In the genomic region with DNA sequence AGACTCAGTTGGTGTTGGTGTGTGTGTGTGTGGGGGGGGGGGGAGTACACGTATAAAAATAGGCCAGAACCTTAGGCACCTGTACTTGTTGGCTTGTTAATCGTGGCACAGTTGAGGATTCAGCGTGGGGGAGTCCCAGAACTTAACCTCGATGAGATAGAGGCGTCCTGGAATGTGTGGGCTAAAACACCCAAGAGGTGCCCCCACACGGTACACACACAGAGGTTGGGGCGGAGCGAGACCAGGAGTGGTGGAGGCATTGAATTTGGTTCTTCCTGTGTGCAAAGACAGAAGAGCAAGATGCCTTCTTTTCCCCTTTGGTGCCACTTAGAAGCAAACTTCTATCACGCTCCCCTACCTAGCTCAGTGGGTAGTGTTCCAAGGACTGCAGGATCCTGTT, we compare ENCODE assay signal across 8 mouse cellular contexts. TPM values are rescaled to one million over a fixed set of nuclear protein-coding genes. Genes with fewer than 3 reads are reported as not detected.
A peak's percentile ranks its signal among the peaks of the same experiment; 100 is the strongest.
DNase-seq lines count a peak whose midpoint lies in the region; ATAC-seq and TF ChIP-seq lines count a peak whose summit lies in the region.

No protein-coding gene starts in this region.

- H3K27ac ChIP-seq in layer of hippocampus, adult 2 months, result no peak overlapping the region
- H3K27ac ChIP-seq in cortical plate, adult 2 months (ENCODE audit: insufficient read depth, low read length), result no peak overlapping the region
- H3K27ac ChIP-seq in intestine, postnatal 0 days (ENCODE audit: low read depth, low read length), result no peak overlapping the region
- H3K27ac ChIP-seq in small intestine, adult 2 months (ENCODE audit: insufficient read depth, low read depth, low read length), result no peak overlapping the region

- peak overlapping the region; percentile 63; the same call in 1 of the 2 replicates for H3K4me3 ChIP-seq in layer of hippocampus, adult 2 months
- peak overlapping the region; percentile 65 for H3K4me3 ChIP-seq in cortical plate, adult 2 months (ENCODE audit: insufficient read depth, low read length)
- H3K4me3 ChIP-seq in intestine, postnatal 0 days (ENCODE audit: low read depth, low read length), result peak overlapping the region; percentile 48
- peak overlapping the region; percentile 75 for H3K4me3 ChIP-seq in small intestine, adult 2 months (ENCODE audit: low read depth, low read length)

- TF ChIP-seq CTCF in layer of hippocampus, adult 2 months (conservative IDR thresholded peaks at IDR 0.05), result no peak
- no peak for TF ChIP-seq CTCF in cortical plate, adult 2 months (IDR thresholded peaks at IDR 0.05; ENCODE audit: extremely low read depth, insufficient read depth, low read length)
- no peak for TF ChIP-seq CTCF in intestine, postnatal 0 days (IDR thresholded peaks at IDR 0.05; ENCODE audit: low read depth)
- TF ChIP-seq CTCF in small intestine, adult 2 months (IDR thresholded peaks at IDR 0.05; ENCODE audit: extremely low read depth, insufficient read length, insufficient replicate concordance, low read depth, low read length), result no peak

- 0 out of 2 replicates have a peak, but pooled peaks have one; percentile 13 for ATAC-seq in intestine, postnatal 0 days

- DNase-seq in layer of hippocampus, adult 2 months (ENCODE audit: low spot score in 2 of 2), result no peak
- no peak for DNase-seq in layer of hippocampus, adult 8-10 months (ENCODE audit: low spot score in 2 of 2)
- no peak for DNase-seq in layer of hippocampus, postnatal 36 days
- DNase-seq in embryo, embryonic 10 days (ENCODE audit: low spot score), result no peak
- DNase-seq in kidney, adult 9 months, result no peak

- no peak for TF ChIP-seq POLR2A in cortical plate, adult 2 months (IDR thresholded peaks at IDR 0.05; ENCODE audit: extremely low read depth, insufficient read depth, low read length)
- no peak for TF ChIP-seq POLR2A in small intestine, adult 2 months (IDR thresholded peaks at IDR 0.05; ENCODE audit: low read depth, low read length)

- no peaks in the 10 kb centered on the region for H3K36me3 ChIP-seq in intestine, postnatal 0 days (ENCODE audit: control insufficient read depth, insufficient read depth)
- no peaks in the 10 kb centered on the region for H3K36me3 ChIP-seq in small intestine, adult 2 months (ENCODE audit: control insufficient read depth, insufficient read depth, low read length)

- H3K9me3 ChIP-seq in intestine, postnatal 0 days (ENCODE audit: control insufficient read depth), result no peaks in the 10 kb centered on the region

- no peak overlapping the region for H3K9ac ChIP-seq in intestine, postnatal 0 days (ENCODE audit: low read depth, low read length)

- no peaks in the 10 kb centered on the region for H3K27me3 ChIP-seq in intestine, postnatal 0 days (replicated peaks; ENCODE audit: control insufficient read depth, insufficient read depth, low read length)
- H3K27me3 ChIP-seq in small intestine, adult 2 months (ENCODE audit: control insufficient read depth, insufficient read depth, low read length), result no peaks in the 10 kb centered on the region

- no peaks in the 10 kb centered on the region for H3K4me1 ChIP-seq in cortical plate, adult 2 months (ENCODE audit: control insufficient read depth, insufficient read depth, low read length)
- H3K4me1 ChIP-seq in intestine, postnatal 0 days (replicated peaks; ENCODE audit: control insufficient read depth, insufficient read depth, low read length), result no peaks in the 10 kb centered on the region
- H3K4me1 ChIP-seq in small intestine, adult 2 months (ENCODE audit: control insufficient read depth, insufficient read depth, insufficient read length, low read length), result no peaks in the 10 kb centered on the region; the same call in 1 of the 2 replicates

- WGBS in intestine, postnatal 0 days, result 51% methylated on average over 9 of the region's 9 CpGs
- 41% methylated on average over 9 of the region's 9 CpGs for WGBS in small intestine, adult 2 months

- H3K4me2 ChIP-seq in intestine, postnatal 0 days (replicated peaks; ENCODE audit: low read depth), result peak overlapping the region; percentile 77

RNA-seq across cellular contexts. Expression of gene Stk26, which starts 1.2 kb away (rescaled TPM):
- total RNA-seq in layer of hippocampus, adult 2 months (2021), result 1 to 10 TPM; 7.3 to 8.2 TPM
- 10 to 100 TPM in 1 of 4 experiments, 1 to 10 TPM in 3; 7.3 to 10.6 (median 8.1) TPM for total RNA-seq in layer of hippocampus, adult 8-10 months (2022)
- 4.0 and 5.7 TPM in 2 replicates for polyA plus RNA-seq in cortical plate, adult 2 months (2012; rRNA removed)
- 5.8 and 6.1 TPM in 2 replicates for polyA plus RNA-seq in intestine, postnatal 0 days (2015; fragmentation: Nextera tagmentation; extraction: Ambion mirVana)
- polyA plus RNA-seq in small intestine, adult 2 months (2012; rRNA removed), result 0.77 and 1.1 TPM in 2 replicates
- 1 to 10 TPM; 6.8 to 7.0 TPM for total RNA-seq in layer of hippocampus, postnatal 36 days (2021)
